Mouse (Mus musculus): ENCODE data around the gene Vps41. TPM values are rescaled to one million over a fixed set of nuclear protein-coding genes. Genes with fewer than 3 reads are reported as not detected.

The Vps41 gene
- polyA plus RNA-seq (2012; rRNA removed) = 13.4 and 16.5 TPM in 2 replicates

GRCm38 (mm10) chr13:18717185-18717584 lies at the start of gene Vps41:
Gene Vps41, plus strand, starts transcription at chr13:18717286.

Other genes with a start within 250 kb of the Vps41 start
- 0.53 and 0.61 TPM in 2 replicates for gene Amph, start 230.9 kb downstream of the Vps41 start, polyA plus RNA-seq (2012; rRNA removed)

All from ovary, adult 2 months (tissue).